In the genomic region with DNA sequence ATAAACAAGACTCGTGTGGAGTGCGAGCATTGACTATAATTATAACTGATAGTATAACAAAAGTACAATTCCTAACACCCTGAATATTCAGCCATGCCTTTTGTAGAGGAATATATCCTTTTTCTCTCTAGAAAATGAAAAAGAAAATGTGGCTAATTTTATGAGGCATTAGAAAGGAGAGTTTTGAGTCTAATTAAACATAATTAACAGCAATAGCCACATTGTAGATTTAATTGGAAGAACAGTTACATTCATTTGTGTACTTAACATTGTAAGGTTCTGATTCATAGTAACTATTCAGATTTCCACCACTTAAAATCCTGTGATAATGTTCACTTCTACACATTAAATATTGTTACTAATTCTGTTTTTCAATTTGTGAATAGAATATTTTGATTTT, we compare ENCODE assay signal across 17 mouse cellular contexts.
A peak's percentile ranks its signal among the peaks of the same experiment; 100 is the strongest.
DNase-seq lines count a peak whose midpoint lies in the region.
"Had no signal": no experiment of that assay in that cellular context is flagged by ENCODE, and none has a peak within 500 bp of the region (broad histone marks: within the 10 kb centered on the region; RNA-seq: fewer than 3 reads in every experiment).

No protein-coding gene starts in this region.

- intact Hi-C loops in left cerebral cortex, postnatal 10 days (cut with DNase I), result no loop called here
- intact Hi-C loops in heart, postnatal 10 days (cut with DNase I), result no loop called here

- DNase-seq in Muller cell, postnatal 12 days (ENCODE audit: inconsistent ontology term), result peak; percentile 61
- DNase-seq in retina, embryonic 14.5 days (ENCODE audit: low spot score), result peak; percentile 60
- peak; percentile 52 for DNase-seq in retina, postnatal 1 day
- no peak for DNase-seq in left cerebral cortex, postnatal 10 days (ENCODE audit: extremely low spot score in 1 of 2, low spot score in 2 of 2)
- no peak for DNase-seq in left cerebral cortex, adult 9 months (ENCODE audit: low spot score in 2 of 2)
- no peak for DNase-seq in heart, postnatal 10 days
- DNase-seq: adrenal gland, adult 2 months; adrenal gland, adult 8-10 months; adrenal gland, postnatal 10 days; adrenal gland, postnatal 14 days; adrenal gland, postnatal 25 days; adrenal gland, postnatal 36 days; B cell, adult 2 months; cerebellum, adult 11 months; cerebellum, adult 11-12 months; cerebellum, adult 18-20 months; cerebellum, adult 2 months had no signal

Comparison
In these comparisons a context has a peak if more than half of its experiments do, and no peak if none do; other contexts are left out.
1. DNase-seq: peak in Muller cell, postnatal 12 days (single experiment), retina, embryonic 14.5 days (single experiment) and retina, postnatal 1 day (single experiment); none in left cerebral cortex, postnatal 10 days (0 of 2), left cerebral cortex, adult 9 months (0 of 2) and heart, postnatal 10 days (0 of 2).